Mouse (Mus musculus) gonadal fat pad, adult 2 months (tissue): Measurements from ENCODE around the gene Kctd20. TPM values are rescaled to one million over a fixed set of nuclear protein-coding genes. Genes with fewer than 3 reads are reported as not detected.
"Not testable (repeated sequence)": the region's sequence is repeated elsewhere in the genome, so short reads cannot be mapped to it uniquely, and the experiment has no call there.

Source experiments
- DNase-seq: peaks from one replicate; pipeline ENCODE4 v3.0.0-alpha.2; 2012; ENCODE audit warnings: low read depth
- polyA plus RNA-seq: library from polyadenylated mRNA; depleted of rRNA; stranded (reverse); fragments of >200 nt; gene quantifications from 2 replicates; pipeline ENCODE4 v1.2.3, GENCODE M21; 2012

Kctd20 gene
- polyA plus RNA-seq, 1 experiment: 37.7 TPM

- DNase-seq: no peak
Measured at GRCm38 (mm10) chr17:28982591-28982990, 30.8 kb downstream of the Kctd20 start.

- no peak for DNase-seq
Measured at GRCm38 (mm10) chr17:28984724-28985420, 33.1 kb downstream of the Kctd20 start.

GRCm38 (mm10) chr17:28986833-28987232 lies 35.1 kb downstream of the Kctd20 start:
- no peak for DNase-seq

- DNase-seq: no peak
Measured at GRCm38 (mm10) chr17:28987713-28988112, 36.0 kb downstream of the Kctd20 start.

- DNase-seq: peak; percentile 49
Measured at GRCm38 (mm10) chr17:28988291-28988690, 36.5 kb downstream of the Kctd20 start.

GRCm38 (mm10) chr17:28988996-28989395 lies 37.2 kb downstream of the Kctd20 start:
- no peak for DNase-seq

- DNase-seq: no peak
Measured at GRCm38 (mm10) chr17:28990060-28990459, 38.3 kb downstream of the Kctd20 start.

GRCm38 (mm10) chr17:28991286-28991685 lies 39.5 kb downstream of the Kctd20 start:
- no peak for DNase-seq

- no peak for DNase-seq
Measured at GRCm38 (mm10) chr17:28992105-28992504, 40.4 kb downstream of the Kctd20 start.

GRCm38 (mm10) chr17:28993004-28993403 lies 41.3 kb downstream of the Kctd20 start:
- DNase-seq: not testable (repeated sequence)

- DNase-seq: no peak
Measured at GRCm38 (mm10) chr17:28994615-28995014, 42.9 kb downstream of the Kctd20 start.

- DNase-seq: no peak
Measured at GRCm38 (mm10) chr17:29000465-29000864, 48.7 kb downstream of the Kctd20 start.

- no peak for DNase-seq
Measured at GRCm38 (mm10) chr17:29003740-29004139, 52.0 kb downstream of the Kctd20 start.

- no peak for DNase-seq
Measured at GRCm38 (mm10) chr17:29005002-29005401, 53.3 kb downstream of the Kctd20 start.

- DNase-seq: no peak
Measured at GRCm38 (mm10) chr17:29006812-29007211, 55.1 kb downstream of the Kctd20 start.

GRCm38 (mm10) chr17:29007243-29007640 lies 55.5 kb downstream of the Kctd20 start:
- DNase-seq: no peak

- no peak for DNase-seq
Measured at GRCm38 (mm10) chr17:29007641-29008325, 56.0 kb downstream of the Kctd20 start, which contains the start of gene Stk38. Stk38 (minus strand) TSS chr17:29007995.

- no peak for DNase-seq
Measured at GRCm38 (mm10) chr17:29008326-29008650, 56.5 kb downstream of the Kctd20 start.

- DNase-seq: no peak
Measured at GRCm38 (mm10) chr17:29009181-29009580, 57.4 kb downstream of the Kctd20 start.

- DNase-seq: no peak
Measured at GRCm38 (mm10) chr17:29014235-29014634, 62.5 kb downstream of the Kctd20 start.

GRCm38 (mm10) chr17:29015638-29016037 lies 63.9 kb downstream of the Kctd20 start:
- DNase-seq: no peak

- DNase-seq: no peak
Measured at GRCm38 (mm10) chr17:29016705-29017104, 65.0 kb downstream of the Kctd20 start.

GRCm38 (mm10) chr17:29018292-29018984 lies 66.7 kb downstream of the Kctd20 start:
- no peak for DNase-seq
